Mouse (Mus musculus) forebrain, embryonic 16.5 days (tissue): ENCODE measurements around the gene Sipa1l3. TPM values are rescaled to one million over a fixed set of nuclear protein-coding genes. Genes with fewer than 3 reads are reported as not detected.

ENCODE experiments used
- ATAC-seq: fragments of 200-750 bp; cut with Nextera tagmentation; 2 replicates; pipeline ENCODE4 v1.8.0; 2017; ENCODE audit warnings: mild to moderate bottlenecking, moderate library complexity
- H3K27ac ChIP-seq: fragments of 300-500 bp; sonication (generic); 2 replicates; pipeline ENCODE4 v1.5.1; 2014; ENCODE audit warnings: low read length, control low read depth
- H3K27me3 ChIP-seq: fragments of 300-500 bp; sonication (generic); replicated peaks from 2 replicates; pipeline ENCODE4 v1.6.1; 2014; ENCODE audit warnings: low read length; ENCODE audit not compliant: control insufficient read depth, insufficient read depth
- H3K36me3 ChIP-seq: fragments of 300-500 bp; sonication (generic); 2 replicates; pipeline ENCODE4 v1.6.1; 2014; ENCODE audit not compliant: control insufficient read depth, insufficient read depth
- H3K4me1 ChIP-seq: fragments of 300-500 bp; sonication (generic); replicated peaks from 2 replicates; pipeline ENCODE4 v1.6.1; 2014; ENCODE audit warnings: low read length; ENCODE audit not compliant: control insufficient read depth, insufficient read depth
- H3K4me2 ChIP-seq: fragments of 300-500 bp; sonication (generic); 2 replicates; pipeline ENCODE4 v1.6.1; 2014; ENCODE audit warnings: mild to moderate bottlenecking, low read length, control low read depth
- H3K4me3 ChIP-seq: fragments of 300-500 bp; sonication (generic); replicated peaks from 2 replicates; pipeline ENCODE4 v1.5.1; 2014; ENCODE audit warnings: mild to moderate bottlenecking, low read length, control low read depth
- H3K9ac ChIP-seq: fragments of 300-500 bp; sonication (generic); replicated peaks from 2 replicates; pipeline ENCODE4 v1.6.1; 2014; ENCODE audit warnings: low read depth, low read length, control low read depth
- H3K9me3 ChIP-seq: fragments of 300-500 bp; sonication (generic); 2 replicates; pipeline ENCODE4 v1.6.1; 2016; ENCODE audit warnings: low read length; ENCODE audit not compliant: control insufficient read depth
- WGBS: fragments of 180-500 bp; shearing (Covaris S2); extraction: QIAGEN DNeasy Blood & Tissue Kit; methylation state at CpG from one replicate; pipeline ENCODE4 v1.1.7; 2014; 5-methylcytosine and 5-hydroxymethylcytosine counted together
- polyA plus RNA-seq: library from polyadenylated mRNA; unstranded; fragments of >200 nt; fragmentation: Nextera tagmentation; extraction: Ambion mirVana; gene quantifications from 2 replicates; pipeline ENCODE4 v1.2.1, GENCODE M21; 2015

The Sipa1l3 gene
- polyA plus RNA-seq, 1 experiment from 2014 or later = 16.1 TPM

- Histone ChIP-seq H3K27ac (no peak overlapping the region), H3K4me2 (no peak overlapping the region), H3K9ac (no peak overlapping the region), H3K27me3 (no peaks in the 10 kb centered on the region), H3K9me3 (no peaks in the 10 kb centered on the region), H3K4me1 (peaks cover 11% of the 10 kb centered on the region), H3K4me3 (no peak overlapping the region), H3K36me3 (no peaks in the 10 kb centered on the region)
- WGBS = 58% methylated on average over 10 of the region's 10 CpGs
- 0 out of 2 replicates have a peak, but pooled peaks have one; percentile 18 for ATAC-seq
Observed at GRCm38 (mm10) chr7:29496953-29497590, 21.4 kb downstream of the Sipa1l3 start.

- H3K27ac ChIP-seq = no peak overlapping the region
- no peak for ATAC-seq
- WGBS = 53% methylated on average over 4 of the region's 4 CpGs
- no peaks in the 10 kb centered on the region for H3K27me3 ChIP-seq
- H3K9me3 ChIP-seq = no peaks in the 10 kb centered on the region
- H3K9ac ChIP-seq = no peak overlapping the region
- peaks cover 11% of the 10 kb centered on the region for H3K4me1 ChIP-seq
- no peak overlapping the region for H3K4me3 ChIP-seq
- no peak overlapping the region for H3K4me2 ChIP-seq
- no peaks in the 10 kb centered on the region for H3K36me3 ChIP-seq
Observed at GRCm38 (mm10) chr7:29496332-29496731, 22.1 kb downstream of the Sipa1l3 start.

DNA sequence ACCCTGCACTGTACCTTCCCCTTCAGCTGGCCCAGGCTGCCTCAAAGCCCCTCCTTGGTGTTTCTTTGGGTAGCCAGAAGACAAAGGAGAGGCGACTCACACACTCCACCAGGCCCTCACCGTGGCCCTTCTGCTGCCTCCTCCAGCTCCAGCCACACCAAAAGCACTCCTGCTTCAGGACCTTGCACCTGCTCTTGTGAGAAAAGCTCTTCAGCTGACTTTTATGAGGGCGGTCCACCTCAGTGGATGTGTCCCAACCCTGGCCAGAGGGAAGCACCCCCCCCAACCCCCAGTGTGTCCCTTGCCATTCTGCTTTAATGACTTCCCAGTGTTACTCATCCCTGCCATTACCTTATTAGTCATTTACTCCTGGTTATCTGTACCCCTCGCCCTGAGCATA is 22.6 kb downstream of the Sipa1l3 start:
- H3K4me3 ChIP-seq = no peak overlapping the region

GRCm38 (mm10) chr7:29494854-29495253 is 23.6 kb downstream of the Sipa1l3 start:
- Histone ChIP-seq H3K4me1 (peaks cover 15% of the 10 kb centered on the region), H3K36me3 (no peaks in the 10 kb centered on the region), H3K9ac (no peak overlapping the region), H3K4me2 (no peak overlapping the region), H3K27me3 (no peaks in the 10 kb centered on the region), H3K9me3 (no peaks in the 10 kb centered on the region), H3K27ac (no peak overlapping the region), H3K4me3 (no peak overlapping the region)
- WGBS = 94% methylated on average over 11 of the region's 11 CpGs
- ATAC-seq = no peak

More for the DNA sequence above, 22.6 kb downstream of the Sipa1l3 start:
- no peak for ATAC-seq
- H3K4me2 ChIP-seq = no peak overlapping the region
- no peaks in the 10 kb centered on the region for H3K27me3 ChIP-seq
- no peaks in the 10 kb centered on the region for H3K9me3 ChIP-seq
- peaks cover 11% of the 10 kb centered on the region for H3K4me1 ChIP-seq
- H3K36me3 ChIP-seq = no peaks in the 10 kb centered on the region
- 58% methylated on average over 4 of the region's 4 CpGs for WGBS
- H3K27ac ChIP-seq = no peak overlapping the region
- no peak overlapping the region for H3K9ac ChIP-seq

DNA sequence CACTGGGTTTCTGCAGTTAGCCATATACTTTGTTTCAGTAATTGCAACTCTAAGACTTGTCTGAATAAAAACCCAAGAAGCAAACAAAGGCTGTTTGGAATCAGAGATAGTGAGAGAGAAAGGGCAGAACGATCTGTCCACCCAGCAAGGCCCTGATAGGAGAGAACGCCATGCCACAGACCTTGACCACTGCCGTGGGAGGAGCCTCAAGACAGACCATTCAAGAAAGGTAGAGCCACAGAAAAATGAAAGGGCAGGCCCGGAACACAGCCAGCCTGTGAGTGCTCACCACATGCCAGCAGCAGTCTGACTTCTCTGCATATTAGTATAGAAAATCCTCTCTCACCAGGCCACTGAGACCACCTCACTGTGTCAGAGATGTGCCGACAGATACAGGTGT is 24.4 kb downstream of the Sipa1l3 start:
- H3K9me3 ChIP-seq = no peaks in the 10 kb centered on the region
- 85% methylated on average over 5 of the region's 5 CpGs for WGBS
- no peak overlapping the region for H3K4me3 ChIP-seq
- H3K27me3 ChIP-seq = no peaks in the 10 kb centered on the region
- no peak for ATAC-seq
- no peak overlapping the region for H3K9ac ChIP-seq
- H3K36me3 ChIP-seq = no peaks in the 10 kb centered on the region
- H3K4me1 ChIP-seq = peaks cover 21% of the 10 kb centered on the region
- H3K27ac ChIP-seq = no peak overlapping the region
- no peak overlapping the region for H3K4me2 ChIP-seq

- Histone ChIP-seq H3K4me1 (peaks cover 21% of the 10 kb centered on the region), H3K9ac (no peak overlapping the region), H3K9me3 (no peaks in the 10 kb centered on the region), H3K4me3 (no peak overlapping the region), H3K27me3 (no peaks in the 10 kb centered on the region), H3K4me2 (no peak overlapping the region), H3K27ac (no peak overlapping the region), H3K36me3 (no peaks in the 10 kb centered on the region)
- ATAC-seq = no peak
- WGBS = 60% methylated on average over 1 of the region's 1 CpGs
Observed at GRCm38 (mm10) chr7:29492992-29493391, 25.4 kb downstream of the Sipa1l3 start.

- no peak for ATAC-seq
- 80% methylated on average over 3 of the region's 3 CpGs for WGBS
Observed at GRCm38 (mm10) chr7:29491861-29492260, 26.6 kb downstream of the Sipa1l3 start.

DNA sequence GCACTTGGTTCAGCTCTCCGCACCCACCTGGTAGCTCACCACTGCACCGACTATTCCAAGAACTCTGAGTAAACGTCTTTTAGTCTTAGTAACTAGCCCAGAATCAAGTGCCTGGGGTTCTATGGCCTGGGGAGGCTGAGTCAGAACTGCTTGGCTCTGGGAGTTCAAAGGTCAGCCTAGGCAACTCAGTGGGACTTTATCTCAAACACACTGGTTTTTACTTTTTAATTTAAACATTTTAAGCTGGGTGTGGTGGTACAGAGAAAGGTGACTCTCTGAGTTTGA is 27.0 kb downstream of the Sipa1l3 start:
- Histone ChIP-seq H3K9me3 (no peaks in the 10 kb centered on the region), H3K27ac (no peak overlapping the region), H3K27me3 (no peaks in the 10 kb centered on the region), H3K36me3 (no peaks in the 10 kb centered on the region), H3K4me3 (no peak overlapping the region), H3K4me2 (no peak overlapping the region), H3K9ac (no peak overlapping the region), H3K4me1 (peaks cover 12% of the 10 kb centered on the region)
- 60% methylated on average over 3 of the region's 3 CpGs for WGBS
- no peak for ATAC-seq

More at GRCm38 (mm10) chr7:29491861-29492260, 26.6 kb downstream of the Sipa1l3 start:
- Histone ChIP-seq H3K9me3 (no peaks in the 10 kb centered on the region), H3K4me3 (no peak overlapping the region), H3K9ac (no peak overlapping the region), H3K4me1 (peaks cover 16% of the 10 kb centered on the region), H3K4me2 (no peak overlapping the region), H3K27me3 (no peaks in the 10 kb centered on the region), H3K27ac (no peak overlapping the region), H3K36me3 (no peaks in the 10 kb centered on the region)

DNA sequence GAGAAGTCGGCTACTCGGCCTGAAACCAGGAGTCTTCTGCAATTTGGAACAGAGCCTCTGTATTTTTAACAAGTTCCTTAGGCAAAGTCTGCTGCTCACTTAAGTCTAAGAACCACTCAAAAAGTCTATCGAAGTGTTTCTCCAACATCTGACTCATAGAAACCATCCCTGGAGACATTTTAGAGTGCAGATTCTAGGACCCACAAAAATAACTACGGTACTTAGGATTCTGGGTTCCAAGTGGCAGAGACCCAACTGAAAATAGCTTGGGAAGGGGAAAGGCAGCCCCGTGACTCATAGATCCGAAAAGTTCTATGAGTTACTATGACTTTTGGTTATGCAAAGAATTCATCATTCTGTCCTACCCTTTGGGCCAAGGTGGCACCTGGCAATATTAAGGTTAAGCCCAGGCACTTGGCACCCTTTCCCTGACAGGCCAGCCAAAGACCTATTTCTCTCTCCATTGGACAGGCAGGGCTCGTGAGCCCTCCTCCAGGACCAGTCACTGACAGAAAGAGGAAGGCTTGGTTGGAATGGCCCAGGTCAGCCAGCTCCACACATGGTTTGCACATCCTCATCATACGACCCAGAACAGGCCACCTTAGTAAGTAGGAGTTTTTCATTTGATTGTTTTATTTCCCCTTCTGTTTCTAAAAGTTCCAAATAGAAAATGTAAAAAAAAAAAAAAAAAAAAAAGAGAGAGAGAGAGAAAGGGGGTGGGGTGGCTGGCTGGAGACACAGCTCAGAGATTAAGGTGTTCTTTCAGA is 27.6 kb downstream of the Sipa1l3 start:
- 73% methylated on average over 8 of the region's 8 CpGs for WGBS
- peaks cover 10% of the 10 kb centered on the region; the same call in 1 of the 2 replicates for H3K4me1 ChIP-seq

More for the DNA sequence above, 27.6 kb downstream of the Sipa1l3 start:
- Histone ChIP-seq H3K36me3 (no peaks in the 10 kb centered on the region), H3K4me2 (no peak overlapping the region), H3K4me3 (no peak overlapping the region), H3K27ac (no peak overlapping the region), H3K9me3 (no peaks in the 10 kb centered on the region), H3K9ac (no peak overlapping the region), H3K27me3 (no peaks in the 10 kb centered on the region)
- no peak for ATAC-seq
